Mouse (Mus musculus): ENCODE results near the gene P2rx1. TPM values are rescaled to one million over a fixed set of nuclear protein-coding genes. Genes with fewer than 3 reads are reported as not detected.

Gene P2rx1
- total RNA-seq, 4 experiments from 2014 or later, result 0.45 to 0.55 (median 0.54) TPM; not detected in 1

DNA sequence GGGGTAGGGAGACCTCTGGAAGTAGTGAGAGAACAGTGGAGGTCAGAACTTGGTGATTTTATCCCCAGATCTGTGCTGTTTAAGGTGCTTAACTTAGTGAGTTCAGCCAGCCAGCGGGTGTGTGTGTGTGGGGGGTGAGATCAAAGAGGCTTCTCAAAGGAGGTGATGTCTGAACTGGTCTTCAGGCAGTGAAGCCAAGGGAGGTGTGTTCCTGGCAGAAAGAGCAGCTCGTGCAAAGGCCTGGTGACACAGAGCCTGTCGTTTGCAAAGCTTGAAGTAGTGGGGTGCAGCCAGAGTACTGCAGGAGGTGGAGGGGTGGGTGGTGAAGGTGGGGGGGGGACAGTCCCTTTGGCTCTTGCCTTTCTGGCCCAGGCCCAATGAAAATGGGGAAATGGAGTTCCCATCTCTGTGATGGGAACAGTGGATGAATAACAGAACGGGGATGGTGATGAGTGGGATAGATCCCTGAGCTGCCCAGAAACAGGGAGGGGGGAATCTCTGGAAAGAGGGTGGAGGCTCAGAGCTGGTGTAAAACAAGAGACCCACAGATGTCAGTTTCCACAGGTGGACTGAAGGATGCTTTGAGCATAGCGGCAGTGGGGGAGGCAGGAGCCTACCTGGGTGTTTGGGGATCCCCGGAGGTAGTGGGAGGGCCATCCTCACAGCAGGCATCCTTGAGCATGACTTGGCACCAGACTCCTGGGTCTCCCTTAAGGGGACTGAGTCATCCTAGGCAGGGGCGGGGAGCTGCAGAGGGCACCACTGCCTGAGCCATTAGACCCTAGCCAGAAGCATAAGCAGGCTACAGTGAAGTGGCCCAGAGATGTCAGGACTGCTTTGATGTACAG, 22.3 kb downstream of the P2rx1 start:
- DNase-seq (ENCODE audit: low spot score in 2 of 2), result no peak

DNA sequence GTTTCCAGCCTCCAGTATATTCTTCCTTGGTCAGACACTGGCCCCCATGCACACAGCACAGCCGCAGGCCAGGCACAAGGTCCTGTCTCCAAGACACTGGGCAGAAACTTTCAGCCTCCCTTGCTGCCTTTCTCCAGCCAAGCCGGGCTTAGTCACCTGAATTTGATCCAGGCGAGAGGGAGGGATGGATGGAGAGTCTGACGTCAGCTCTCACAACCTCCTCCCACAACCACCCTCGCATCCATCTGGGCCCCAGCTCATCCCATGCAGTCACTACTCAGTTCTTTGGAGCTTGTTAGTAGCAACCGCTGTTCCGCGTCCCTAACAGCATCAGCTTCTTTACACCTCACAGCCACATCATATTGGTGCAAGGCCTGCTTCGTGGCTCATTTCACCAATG, 24.2 kb downstream of the P2rx1 start:
- DNase-seq (ENCODE audit: low spot score in 2 of 2), result peak; percentile 91

DNA sequence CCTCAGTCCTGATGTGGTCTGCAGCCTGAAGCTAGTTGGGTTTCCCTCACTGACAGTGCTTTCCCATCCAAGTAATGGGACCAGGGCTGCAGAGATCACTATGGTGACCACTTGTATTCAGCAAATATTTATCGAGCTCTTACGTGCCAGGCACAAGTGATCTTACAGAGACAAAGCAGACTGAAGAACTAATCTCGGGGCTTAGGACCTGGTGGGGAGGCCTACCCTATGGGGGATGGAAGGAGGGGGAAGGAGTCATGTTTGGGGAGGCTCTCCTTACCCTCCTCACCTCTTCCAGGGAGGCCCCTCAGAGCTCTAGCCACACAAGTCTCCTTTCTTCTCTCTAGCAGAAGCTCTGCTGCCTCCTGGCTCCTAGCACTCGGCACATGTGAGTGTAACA, 24.9 kb downstream of the P2rx1 start:
- no peak for DNase-seq (ENCODE audit: low spot score in 2 of 2)

GRCm38 (mm10) chr11:73024236-73024904, 25.5 kb downstream of the P2rx1 start:
- DNase-seq (ENCODE audit: low spot score in 2 of 2), result no peak

DNA sequence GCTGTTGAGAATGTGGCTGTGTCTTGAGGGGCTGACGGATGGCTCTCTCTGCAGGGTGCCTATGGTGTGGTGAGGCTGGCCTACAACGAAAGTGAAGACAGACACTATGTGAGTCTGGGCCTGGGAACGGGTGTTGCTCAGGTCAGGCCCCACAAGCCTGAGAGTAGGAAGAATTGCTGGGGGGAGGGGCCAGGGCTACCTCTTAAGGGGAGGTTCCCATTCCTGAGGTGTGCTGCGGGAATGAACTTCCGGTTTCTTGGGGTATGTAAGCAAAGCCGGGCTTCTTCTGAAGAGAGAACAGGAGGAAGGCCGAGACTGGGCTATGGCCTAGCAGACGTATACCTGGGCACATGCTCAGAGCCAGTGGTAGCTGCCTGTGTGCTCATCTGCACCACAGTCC, 28.1 kb downstream of the P2rx1 start:
- no peak for DNase-seq (ENCODE audit: low spot score in 2 of 2)

DNA sequence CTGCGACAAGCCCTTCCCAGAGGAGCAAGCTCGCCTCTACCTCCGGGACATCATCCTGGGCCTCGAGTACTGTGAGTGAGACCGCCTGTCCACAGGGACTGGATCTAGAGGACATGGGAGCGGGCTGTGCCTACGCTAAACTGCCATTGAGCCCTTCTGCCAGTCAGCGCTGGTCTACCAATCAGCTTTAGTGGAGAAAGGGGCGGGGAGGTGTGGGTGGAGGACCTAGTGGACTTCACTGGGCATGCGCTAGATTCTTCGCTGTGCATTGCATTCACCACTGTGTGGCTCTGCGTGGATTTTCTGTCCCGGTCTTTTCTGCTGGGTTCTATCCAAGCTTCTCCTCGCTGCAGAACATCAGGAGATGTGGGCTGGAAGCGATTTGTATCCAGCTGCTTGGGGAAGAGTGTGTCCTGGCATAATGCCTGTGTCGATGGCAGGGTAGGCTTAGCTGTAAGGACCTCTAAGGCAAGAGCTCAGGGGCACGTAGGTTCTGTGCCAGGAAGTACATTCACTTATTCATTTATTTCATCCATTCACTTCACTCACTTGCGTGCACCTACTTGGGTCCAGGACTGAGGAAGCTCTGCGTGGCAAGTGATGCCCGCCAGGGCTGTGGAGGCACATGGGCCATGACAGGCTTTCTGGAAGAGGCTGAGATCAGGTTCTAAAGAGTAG, 32.1 kb downstream of the P2rx1 start:
- DNase-seq (ENCODE audit: low spot score in 2 of 2), result peak; percentile 87 to 90

DNA sequence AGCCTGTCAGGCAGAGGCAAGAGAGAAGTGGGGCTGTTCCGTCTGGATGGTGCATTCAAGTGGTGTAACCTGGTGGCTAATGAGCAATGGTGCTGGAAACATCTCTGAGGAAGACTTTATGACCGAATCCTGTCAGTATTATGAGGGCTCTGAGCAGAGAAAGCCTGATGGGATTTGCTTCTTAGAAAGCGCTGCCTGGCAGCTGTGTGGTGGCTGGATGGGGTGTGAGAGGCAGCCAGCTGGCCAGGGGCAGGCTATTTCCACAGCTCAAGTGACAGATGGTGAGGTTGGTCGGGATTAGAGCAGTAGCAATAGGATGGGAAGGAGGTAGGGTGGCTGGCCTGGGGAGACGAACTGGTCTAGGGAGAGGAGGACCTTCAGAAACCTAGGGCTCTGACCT, 32.6 kb downstream of the P2rx1 start:
- DNase-seq (ENCODE audit: low spot score in 2 of 2), result no peak

DNA sequence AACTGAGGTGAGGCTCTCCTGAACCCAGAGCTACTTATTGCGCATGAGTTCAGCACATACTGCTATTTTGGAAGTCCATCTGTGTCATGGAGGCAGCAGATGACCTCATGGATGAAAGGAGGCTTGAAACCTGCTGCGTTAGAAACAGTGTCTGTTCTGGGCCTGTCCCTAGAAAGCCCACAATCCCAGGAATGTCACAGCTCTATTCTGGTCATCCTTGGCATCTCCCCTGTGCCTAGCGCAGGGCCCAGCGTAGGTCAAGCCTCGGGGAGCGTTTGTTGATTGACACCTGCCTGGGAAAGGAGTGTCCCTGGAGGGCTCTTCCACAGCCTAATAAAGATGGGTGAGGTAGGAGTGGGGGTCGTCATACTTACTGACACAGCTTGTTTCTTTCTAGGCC, 37.2 kb downstream of the P2rx1 start:
- DNase-seq (ENCODE audit: low spot score in 2 of 2), result no peak

DNA sequence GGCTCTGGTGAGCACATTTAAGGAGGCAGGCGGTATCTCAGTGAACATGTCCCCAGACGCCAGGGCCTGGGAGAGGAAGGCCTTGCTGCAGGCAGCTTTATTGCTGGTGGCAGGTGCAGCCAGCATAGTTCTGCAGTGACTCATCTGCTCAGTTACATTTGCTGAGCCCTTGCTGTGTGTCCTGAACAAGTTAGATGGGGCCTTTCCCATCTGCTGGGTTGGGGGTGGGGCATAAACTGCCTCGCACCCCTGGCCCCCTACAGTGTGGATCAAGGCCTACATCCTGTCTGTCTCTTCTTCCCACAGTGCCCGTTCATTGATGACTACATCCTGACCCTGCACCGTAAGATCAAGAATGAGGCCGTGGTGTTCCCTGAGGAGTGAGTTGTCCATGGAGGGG, 38.0 kb downstream of the P2rx1 start:
- no peak for DNase-seq (ENCODE audit: low spot score in 2 of 2)

- DNase-seq (ENCODE audit: low spot score in 2 of 2), result no peak
Measured at GRCm38 (mm10) chr11:73037691-73038090, 38.8 kb downstream of the P2rx1 start.

DNA sequence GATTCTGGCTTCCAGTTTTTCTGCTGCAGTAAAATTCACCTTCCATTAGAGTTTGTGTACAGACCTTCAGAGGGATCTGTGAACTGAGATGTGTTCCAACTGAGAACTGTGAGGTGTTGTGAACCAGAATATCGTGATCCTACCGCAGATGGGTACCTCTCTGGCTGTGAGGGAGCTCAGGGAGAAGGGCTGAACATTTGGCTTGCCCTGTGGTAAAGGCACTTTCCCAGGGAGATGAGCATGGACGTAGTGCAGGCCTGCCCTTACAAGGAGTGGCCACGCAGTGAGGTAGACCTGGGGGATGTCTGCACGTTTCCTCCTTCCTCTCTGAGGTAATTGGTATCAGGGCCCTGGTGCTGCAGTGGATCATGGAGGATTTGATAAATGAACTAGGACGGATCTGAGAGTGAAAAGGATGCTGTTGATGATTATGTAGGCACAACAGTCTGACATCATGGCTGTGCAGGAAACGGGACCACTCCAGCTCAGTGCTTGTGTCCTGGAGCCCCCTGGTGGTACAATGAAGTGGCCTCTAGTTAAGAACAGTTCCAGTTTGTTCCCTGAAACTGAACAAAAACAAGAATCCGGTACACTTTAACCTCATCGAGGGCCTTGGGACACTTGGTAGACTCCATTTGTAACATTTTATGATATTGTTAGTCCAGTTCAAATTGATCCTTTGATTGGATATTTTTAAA, 40.3 kb downstream of the P2rx1 start:
- peak in 1 of 2 experiments; percentile 71 for DNase-seq (ENCODE audit: low spot score in 2 of 2)

DNA sequence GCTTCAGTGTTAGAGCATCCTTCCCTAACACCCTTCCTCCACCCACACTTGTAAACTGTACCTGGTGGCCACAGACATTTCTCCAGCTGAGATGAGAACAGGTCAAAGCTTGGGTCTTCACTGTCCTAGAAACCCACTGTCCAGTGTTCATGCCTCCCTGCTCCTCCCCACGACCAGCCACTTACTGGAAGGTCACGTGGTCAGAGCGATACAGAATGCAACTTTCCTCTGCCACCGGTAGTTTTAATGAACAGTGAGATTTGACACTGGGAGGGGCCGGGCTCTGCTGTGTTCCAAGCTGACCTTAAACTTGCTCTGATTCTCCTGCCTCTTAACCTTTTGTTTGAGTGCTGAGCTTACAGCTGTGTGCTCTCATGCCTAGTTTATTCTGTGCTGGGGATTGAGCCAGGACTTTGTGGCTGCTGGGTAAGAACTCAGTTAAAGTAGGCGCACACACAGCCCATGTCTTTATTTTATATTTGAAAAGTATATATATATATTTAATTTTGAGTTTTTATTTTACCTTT, 45.4 kb downstream of the P2rx1 start:
- no peak for DNase-seq (ENCODE audit: low spot score in 2 of 2)

- DNase-seq (ENCODE audit: low spot score in 2 of 2), result no peak
Measured at GRCm38 (mm10) chr11:73044789-73045188, 45.9 kb downstream of the P2rx1 start.

GRCm38 (mm10) chr11:73047542-73047996, 48.7 kb downstream of the P2rx1 start, which contains the start of gene Ncbp3:
Gene Ncbp3 (plus strand): TSS chr11:73047783.
- peak; percentile 91 to 92 for DNase-seq (ENCODE audit: low spot score in 2 of 2)

DNA sequence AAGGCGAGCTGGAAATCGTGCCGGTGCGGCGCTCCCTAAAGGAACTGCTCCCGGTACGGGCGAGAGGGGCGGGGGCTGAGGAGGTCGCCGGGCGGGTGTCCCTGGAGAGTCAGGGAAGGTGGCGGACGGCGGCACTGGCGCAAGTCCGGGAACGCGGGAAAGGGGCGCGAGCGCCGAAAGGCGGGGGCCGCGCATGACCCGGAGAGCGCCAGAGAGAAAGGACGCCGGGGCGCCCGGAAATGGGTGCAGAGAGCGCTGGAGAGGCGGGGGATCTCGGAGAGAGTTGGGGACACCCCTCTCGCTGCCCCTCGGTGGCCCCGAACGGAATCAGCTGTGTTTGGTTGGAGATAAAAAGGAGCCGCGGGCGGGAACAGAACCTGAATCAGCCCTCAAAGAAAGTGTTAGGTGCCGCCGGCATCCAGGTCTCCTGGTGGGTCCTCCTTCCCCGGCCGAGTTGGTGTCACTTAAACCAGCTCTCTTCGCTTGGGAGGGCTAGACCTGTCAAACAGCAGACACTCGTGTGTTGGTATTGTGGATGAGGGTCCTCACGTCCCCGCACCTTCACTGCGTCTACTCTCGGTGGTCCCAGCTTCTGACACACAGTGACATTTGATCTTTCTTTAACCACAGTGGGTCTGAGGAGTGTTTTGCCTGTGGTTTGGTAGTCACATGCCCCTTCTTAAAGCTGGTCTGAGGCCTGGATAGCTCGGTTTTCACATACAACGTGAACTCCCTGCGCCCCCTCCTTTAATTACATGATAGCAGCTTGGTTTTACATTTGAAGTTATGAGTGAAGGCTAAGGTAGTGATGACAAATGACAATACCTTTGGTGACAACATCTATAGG, 49.4 kb downstream of the P2rx1 start:
- no peak for DNase-seq (ENCODE audit: low spot score in 2 of 2)

GRCm38 (mm10) chr11:73049335-73049734, 50.4 kb downstream of the P2rx1 start:
- DNase-seq (ENCODE audit: low spot score in 2 of 2), result peak in 1 of 2 experiments; percentile 78

GRCm38 (mm10) chr11:73052795-73053194, 53.9 kb downstream of the P2rx1 start:
- DNase-seq (ENCODE audit: low spot score in 2 of 2), result no peak

DNA sequence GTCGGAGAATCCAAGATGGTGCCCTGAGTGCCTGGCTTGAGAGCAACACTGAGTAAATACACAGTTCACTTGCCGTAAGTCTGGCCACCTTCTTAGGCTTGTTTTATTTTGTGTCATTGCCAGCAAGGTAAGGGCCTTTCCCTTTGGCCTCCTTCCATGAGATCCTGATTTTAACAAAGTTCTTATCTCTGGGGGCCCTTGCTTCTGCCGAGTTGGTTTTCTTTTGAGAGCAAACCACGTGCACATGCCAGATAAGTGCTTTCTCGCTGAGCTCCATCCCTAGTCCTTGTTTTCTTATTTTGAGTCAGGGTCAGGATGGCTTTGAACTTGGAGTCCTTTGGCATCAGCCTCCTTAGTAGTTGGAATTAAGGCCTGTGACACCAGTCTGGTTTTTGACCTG, 58.8 kb downstream of the P2rx1 start:
- no peak for DNase-seq (ENCODE audit: low spot score in 2 of 2)

GRCm38 (mm10) chr11:73059630-73060029, 60.7 kb downstream of the P2rx1 start:
- DNase-seq (ENCODE audit: low spot score in 2 of 2), result no peak

GRCm38 (mm10) chr11:73061413-73061812, 62.5 kb downstream of the P2rx1 start:
- no peak for DNase-seq (ENCODE audit: low spot score in 2 of 2)

Data from layer of hippocampus, adult 8-10 months (tissue).